Mouse (Mus musculus) erythroblast, embryonic 14.5 days (primary cell): ENCODE results near the gene Pycard. TPM values are rescaled to one million over a fixed set of nuclear protein-coding genes. Genes with fewer than 3 reads are reported as not detected.
"Not testable (repeated sequence)": the region's sequence is repeated elsewhere in the genome, so short reads cannot be mapped to it uniquely, and the experiment has no call there.

Experiments used
- H3K27me3 ChIP-seq: 2 replicates; pipeline ENCODE4 v1.6.1; 2012; ENCODE audit warnings: inconsistent platforms; ENCODE audit not compliant: control insufficient read depth
- H3K36me3 ChIP-seq: 2 replicates; pipeline ENCODE4 v1.6.1; 2012; ENCODE audit warnings: mild to moderate bottlenecking, inconsistent platforms; ENCODE audit not compliant: control insufficient read depth
- H3K4me1 ChIP-seq: 2 replicates; pipeline ENCODE4 v1.6.1; 2012; ENCODE audit warnings: inconsistent platforms; ENCODE audit not compliant: control insufficient read depth
- H3K4me3 ChIP-seq: replicated peaks from 2 replicates; pipeline ENCODE3; 2012; ENCODE audit warnings: moderate library complexity, mild to moderate bottlenecking, inconsistent platforms
- H3K9me3 ChIP-seq: 2 replicates; pipeline ENCODE4 v1.6.1; 2012; ENCODE audit warnings: low read length, inconsistent platforms, mixed read lengths; ENCODE audit not compliant: control insufficient read depth
- GATA1 ChIP-seq: IDR thresholded peaks from 2 replicates; pipeline ENCODE4 v1.6.1; 2012; ENCODE audit warnings: low read length, inconsistent platforms, mixed read lengths
- TAL1 ChIP-seq: IDR thresholded peaks from 3 replicates; pipeline ENCODE4 v1.6.1; 2012; ENCODE audit warnings: low read length, inconsistent platforms, mixed read lengths
- polyA plus RNA-seq: library from polyadenylated mRNA; stranded (reverse); fragments of >175 nt; gene quantifications from 2 replicates; pipeline ENCODE4 v1.2.3, GENCODE M21; 2012

Pycard gene
- polyA plus RNA-seq, result 0.19 and 0.25 TPM in 2 replicates

- Histone ChIP-seq H3K4me1 (peaks cover 28% of the 10 kb centered on the region), H3K4me3 (peak within 1 kb of the TSS; percentile 54), H3K9me3 (no peaks in the 10 kb centered on the region), H3K36me3 (peaks cover 39% of the 10 kb centered on the region), H3K27me3 (no peaks in the 10 kb centered on the region)
- TF ChIP-seq GATA1 (no peak), TAL1 (no peak)
Observed at GRCm38 (mm10) chr7:127993341-127993977, at the start of gene Pycard. Gene Pycard, minus strand, starts transcription at chr7:127993867.

GRCm38 (mm10) chr7:128042161-128042820 lies 48.6 kb upstream of the Pycard start:
- not testable (repeated sequence) for H3K4me3 ChIP-seq, H3K4me1 ChIP-seq, H3K36me3 ChIP-seq, H3K9me3 ChIP-seq, H3K27me3 ChIP-seq

GRCm38 (mm10) chr7:128033616-128034015 lies 39.9 kb upstream of the Pycard start:
- no peak overlapping the region for H3K4me3 ChIP-seq
- no peaks in the 10 kb centered on the region for H3K27me3 ChIP-seq
- TF ChIP-seq TAL1 (no peak), GATA1 (no peak)
- peaks cover 7% of the 10 kb centered on the region for H3K4me1 ChIP-seq
- H3K36me3 ChIP-seq, result no peaks in the 10 kb centered on the region
- H3K9me3 ChIP-seq, result no peaks in the 10 kb centered on the region

- Histone ChIP-seq H3K36me3 (no peaks in the 10 kb centered on the region), H3K4me1 (peaks cover 7% of the 10 kb centered on the region), H3K4me3 (no peak overlapping the region), H3K9me3 (no peaks in the 10 kb centered on the region), H3K27me3 (no peaks in the 10 kb centered on the region)
- TF ChIP-seq TAL1, result no peak
- no peak for TF ChIP-seq GATA1
Observed at GRCm38 (mm10) chr7:128032989-128033293, 39.3 kb upstream of the Pycard start.

DNA sequence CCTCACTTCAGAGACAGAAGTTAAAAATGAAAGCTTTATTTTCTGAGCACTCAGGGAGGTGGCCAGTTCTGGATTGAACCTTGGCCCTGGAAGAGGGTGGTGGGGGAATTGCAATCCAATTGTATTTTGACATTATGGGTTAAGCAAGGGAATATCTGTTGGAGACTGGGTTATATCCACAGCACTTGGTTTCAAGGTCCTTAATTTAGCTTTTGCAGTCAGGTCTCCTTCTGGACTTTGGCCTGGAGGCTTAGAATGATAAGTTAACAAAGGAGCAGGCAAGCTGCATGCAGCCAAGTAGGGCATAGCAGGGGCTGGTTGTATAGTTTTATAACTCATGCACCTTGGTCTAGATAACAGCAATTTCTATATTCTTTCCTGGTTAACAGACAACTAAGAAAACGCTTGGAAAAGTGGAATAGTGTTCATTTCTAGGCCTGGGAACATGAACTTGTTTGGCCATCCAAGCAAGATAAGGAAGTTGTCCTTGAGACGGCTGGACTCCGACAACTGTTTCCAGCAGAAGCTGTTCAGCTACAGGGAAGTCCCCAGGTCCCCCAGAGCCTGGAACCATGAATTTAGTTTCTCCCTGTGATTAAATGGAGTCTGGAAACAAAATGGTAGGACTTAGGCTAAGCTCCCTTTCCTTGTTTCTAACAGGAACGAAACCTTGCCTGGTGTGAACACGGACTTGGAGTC lies 38.8 kb upstream of the Pycard start:
- H3K9me3 ChIP-seq, result no peaks in the 10 kb centered on the region
- H3K27me3 ChIP-seq, result no peaks in the 10 kb centered on the region
- H3K4me1 ChIP-seq, result peaks cover 7% of the 10 kb centered on the region
- TF ChIP-seq TAL1 (no peak), GATA1 (no peak)
- no peaks in the 10 kb centered on the region for H3K36me3 ChIP-seq
- no peak overlapping the region for H3K4me3 ChIP-seq

GRCm38 (mm10) chr7:128031403-128031976 lies 37.8 kb upstream of the Pycard start:
- no peaks in the 10 kb centered on the region for H3K36me3 ChIP-seq
- peaks cover 7% of the 10 kb centered on the region for H3K4me1 ChIP-seq
- no peak overlapping the region for H3K4me3 ChIP-seq
- H3K27me3 ChIP-seq, result no peaks in the 10 kb centered on the region
- no peaks in the 10 kb centered on the region for H3K9me3 ChIP-seq
- no peak for TF ChIP-seq TAL1
- no peak for TF ChIP-seq GATA1

DNA sequence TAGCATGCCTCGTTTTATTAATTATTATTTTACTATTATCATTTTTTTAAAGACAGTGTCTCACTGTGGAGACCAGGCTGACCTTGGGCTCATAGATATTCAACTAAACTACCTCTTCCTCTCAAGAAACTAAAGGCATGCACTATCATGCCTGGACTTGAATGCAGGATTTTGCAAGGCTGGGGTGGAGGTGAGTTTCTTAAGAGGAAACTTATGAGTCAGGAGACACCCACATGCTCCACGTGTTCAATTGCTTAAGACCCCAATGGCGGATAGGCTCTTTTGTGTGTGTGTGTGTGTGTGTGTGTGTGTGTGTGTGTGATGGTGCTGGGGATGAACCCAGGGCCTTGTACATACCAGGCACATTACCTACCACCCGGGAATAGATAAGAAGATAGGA lies 31.7 kb upstream of the Pycard start:
- Histone ChIP-seq H3K4me3 (no peak overlapping the region), H3K36me3 (no peaks in the 10 kb centered on the region), H3K27me3 (no peaks in the 10 kb centered on the region), H3K4me1 (no peaks in the 10 kb centered on the region), H3K9me3 (no peaks in the 10 kb centered on the region)
- no peak for TF ChIP-seq GATA1
- no peak for TF ChIP-seq TAL1

DNA sequence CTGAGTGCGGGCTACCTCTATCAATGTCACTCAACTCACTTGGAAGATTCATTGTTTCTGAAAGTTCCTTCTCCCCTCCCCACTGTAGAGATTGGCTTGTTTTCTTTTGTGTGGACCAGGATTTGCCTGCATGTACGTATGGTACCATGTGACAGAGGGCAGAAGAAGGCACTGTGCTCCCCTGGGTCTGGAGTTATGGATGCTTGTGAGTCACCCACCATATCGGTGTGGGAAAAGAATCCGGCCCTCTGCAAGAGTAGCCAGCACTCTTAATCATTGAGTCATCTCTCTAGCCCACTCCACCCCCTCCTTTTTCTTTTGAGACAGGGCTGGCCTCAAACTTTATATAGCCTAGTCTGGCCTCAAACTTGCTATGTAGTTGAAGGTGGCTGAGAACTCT lies 31.3 kb upstream of the Pycard start:
- Histone ChIP-seq H3K27me3 (no peaks in the 10 kb centered on the region), H3K36me3 (no peaks in the 10 kb centered on the region), H3K4me3 (no peak overlapping the region), H3K9me3 (no peaks in the 10 kb centered on the region), H3K4me1 (no peaks in the 10 kb centered on the region)
- TF ChIP-seq GATA1, result no peak

DNA sequence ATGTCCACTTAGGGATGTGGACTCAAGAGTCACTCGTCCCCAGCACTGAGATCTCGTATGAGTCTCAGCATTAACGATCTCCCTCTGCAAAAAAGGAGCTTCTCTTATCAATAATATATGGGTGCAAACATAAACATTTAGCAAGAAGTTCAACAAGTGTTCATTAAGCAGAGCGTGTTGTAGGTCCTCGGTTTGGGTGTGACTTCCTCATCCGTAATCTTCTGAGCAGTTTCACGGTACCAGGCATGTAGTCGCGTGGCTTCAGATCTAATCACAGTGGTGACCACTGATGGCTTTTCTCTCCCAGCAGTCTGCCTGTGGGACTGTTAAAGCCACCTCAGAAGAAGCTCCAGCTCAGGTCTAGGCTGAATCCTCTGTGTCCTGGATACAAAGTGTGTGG lies 30.7 kb upstream of the Pycard start:
- Histone ChIP-seq H3K27me3 (no peaks in the 10 kb centered on the region), H3K9me3 (no peaks in the 10 kb centered on the region), H3K4me1 (no peaks in the 10 kb centered on the region), H3K36me3 (no peaks in the 10 kb centered on the region), H3K4me3 (no peak overlapping the region)
- TF ChIP-seq GATA1 (no peak), TAL1 (no peak)
